Mouse (Mus musculus) olfactory bulb, adult 2 months (tissue): ENCODE data around the gene Tbc1d9. TPM values are rescaled to one million over a fixed set of nuclear protein-coding genes. Genes with fewer than 3 reads are reported as not detected.

ENCODE experiments used
- H3K27ac ChIP-seq: fragments of 200-500 bp; 2 replicates; pipeline ENCODE4 v1.5.1; 2012; ENCODE audit warnings: low read depth, low read length; ENCODE audit not compliant: insufficient read depth
- H3K4me1 ChIP-seq: fragments of 200-500 bp; 2 replicates; pipeline ENCODE4 v1.6.1; 2012; ENCODE audit warnings: low read length; ENCODE audit not compliant: control insufficient read depth, insufficient read depth
- H3K4me3 ChIP-seq: fragments of 200-500 bp; 2 replicates; pipeline ENCODE4 v1.5.1; 2012; ENCODE audit warnings: mild to moderate bottlenecking, low read depth, low read length, moderate library complexity; ENCODE audit not compliant: insufficient read depth
- CTCF ChIP-seq: fragments of 200-500 bp; IDR thresholded peaks from 2 replicates; pipeline ENCODE4 v1.5.1; 2012; ENCODE audit warnings: low read depth, mild to moderate bottlenecking, low read length, moderate library complexity; ENCODE audit not compliant: insufficient read depth
- POLR2A ChIP-seq: fragments of 200-500 bp; IDR thresholded peaks from 2 replicates; pipeline ENCODE4 v1.6.1; 2012; ENCODE audit warnings: mild to moderate bottlenecking, low read depth, low read length, moderate library complexity; ENCODE audit not compliant: insufficient read depth
- WGBS: fragments of 180-500 bp; shearing (Covaris S2); methylation state at CpG from one replicate; pipeline ENCODE4 v1.1.7; 2018; 5-methylcytosine and 5-hydroxymethylcytosine counted together
- polyA plus RNA-seq: library from polyadenylated mRNA; stranded (reverse); fragments of >200 nt; gene quantifications from 2 replicates; pipeline ENCODE4 v1.2.4, GENCODE M21; 2012; ENCODE audit warnings: low replicate concordance; ENCODE audit not compliant: missing spikeins, insufficient read depth, insufficient read length

Gene Tbc1d9
- polyA plus RNA-seq, 1 experiment, result 56.9 TPM

DNA sequence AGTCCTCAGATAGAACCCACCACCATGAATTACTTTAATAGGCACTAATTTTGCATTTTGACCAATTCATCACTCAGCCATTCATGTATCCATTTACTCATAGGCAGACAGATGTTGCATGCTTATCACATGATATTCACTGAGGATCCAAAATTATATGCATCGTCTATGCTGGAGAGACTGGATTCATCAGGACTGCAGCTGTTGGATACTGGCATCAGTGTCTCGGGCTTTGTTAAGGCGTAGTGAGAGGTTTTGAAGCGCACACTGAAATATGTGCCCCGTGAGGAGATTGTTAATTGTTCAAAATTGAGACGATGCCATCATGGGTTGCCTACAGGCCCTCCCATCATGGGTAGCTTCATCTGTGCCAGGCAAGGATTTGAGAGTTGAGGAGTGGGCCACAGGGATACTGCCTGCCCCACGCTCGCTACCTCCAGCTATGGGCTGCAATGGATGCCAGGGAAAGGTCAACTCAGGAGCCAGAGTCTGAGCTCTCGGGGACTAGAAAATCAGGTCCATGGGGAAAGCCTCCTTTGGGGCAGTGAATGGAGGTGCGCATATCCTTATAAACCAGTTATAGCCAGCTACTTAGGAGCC lies 22.3 kb downstream of the Tbc1d9 start:
- H3K4me3 ChIP-seq, result no peak overlapping the region
- WGBS, result 67% methylated on average over 10 of the region's 10 CpGs

DNA sequence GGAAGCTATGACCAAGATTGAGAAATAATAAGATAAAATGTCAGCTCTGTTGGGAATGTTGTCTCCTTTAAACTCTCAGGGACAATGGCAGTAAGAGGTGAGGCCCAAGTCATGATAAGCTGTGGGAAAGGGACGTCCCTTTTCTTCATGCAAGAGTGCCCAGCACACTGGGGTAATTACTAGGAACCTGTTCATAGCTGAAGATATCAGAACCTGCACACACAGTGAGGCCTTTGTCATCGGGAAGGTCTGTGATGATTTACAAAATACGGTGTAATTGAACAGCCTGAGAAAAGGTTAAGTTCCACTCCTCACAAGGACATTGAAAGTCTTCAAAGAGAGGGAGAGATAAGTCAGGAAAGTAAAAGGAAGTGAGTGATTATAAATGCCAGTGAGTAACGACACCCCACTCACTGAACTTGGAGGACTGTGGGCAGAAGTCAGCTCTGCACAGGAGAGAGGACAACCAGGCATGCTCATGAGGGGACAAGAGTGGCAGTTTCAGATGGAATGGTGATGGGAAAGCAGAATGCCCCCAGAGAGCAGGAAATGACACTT lies 24.5 kb downstream of the Tbc1d9 start:
- no peak for TF ChIP-seq CTCF
- no peak for TF ChIP-seq POLR2A
- H3K27ac ChIP-seq, result no peak overlapping the region
- no peak overlapping the region for H3K4me3 ChIP-seq
- peaks cover 8% of the 10 kb centered on the region for H3K4me1 ChIP-seq
- 74% methylated on average over 4 of the region's 4 CpGs for WGBS

More for the DNA sequence above, 22.3 kb downstream of the Tbc1d9 start:
- Histone ChIP-seq H3K4me1 (peaks cover 13% of the 10 kb centered on the region), H3K27ac (no peak overlapping the region)
- TF ChIP-seq POLR2A, result no peak
- no peak for TF ChIP-seq CTCF

DNA sequence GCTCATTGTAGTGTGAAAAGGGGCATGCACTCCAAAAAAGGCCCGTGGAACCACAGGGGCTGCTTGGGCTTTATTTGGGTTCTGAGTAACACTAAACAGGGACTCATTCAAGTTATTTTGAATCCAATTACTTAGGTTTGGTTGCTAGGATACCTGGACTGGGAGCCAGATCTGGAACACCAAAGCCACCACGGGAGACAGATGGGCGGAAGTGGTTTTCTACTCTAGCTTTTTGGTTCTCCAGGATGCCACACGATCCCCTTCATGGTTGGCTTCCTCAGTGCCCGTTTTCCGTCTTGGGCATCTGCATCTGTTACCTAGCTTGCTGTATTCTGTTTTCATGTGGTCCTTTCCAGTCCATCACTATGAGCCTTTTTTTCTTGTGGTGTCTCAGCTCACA lies 30.9 kb downstream of the Tbc1d9 start:
- peaks cover 32% of the 10 kb centered on the region for H3K4me1 ChIP-seq
- peak overlapping the region; percentile 73 for H3K27ac ChIP-seq
- no peak overlapping the region for H3K4me3 ChIP-seq
- TF ChIP-seq CTCF (no peak), POLR2A (no peak)
- 24% methylated on average over 6 of the region's 6 CpGs for WGBS

DNA sequence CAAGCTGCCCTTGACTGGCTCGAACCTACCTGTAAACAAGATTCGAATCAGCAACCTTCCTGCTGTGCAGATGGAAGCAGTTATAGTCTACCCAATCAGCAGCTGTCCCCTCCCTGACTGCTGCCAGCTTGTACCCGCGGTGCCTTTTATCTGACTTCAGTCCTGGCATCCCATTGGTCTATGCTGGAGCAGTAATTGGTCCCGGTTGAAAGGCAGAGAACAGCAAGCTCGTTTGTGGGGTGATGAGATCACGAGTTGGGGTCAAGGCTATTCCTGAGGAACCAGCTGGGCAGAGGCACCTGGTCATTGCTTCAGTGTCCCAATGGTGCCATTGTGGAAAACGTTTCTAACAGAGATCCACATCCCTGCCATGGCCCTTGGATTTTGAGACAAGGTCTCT lies 34.6 kb downstream of the Tbc1d9 start:
- no peak overlapping the region for H3K4me3 ChIP-seq
- peak overlapping the region; percentile 92 for H3K27ac ChIP-seq
- WGBS, result 39% methylated on average over 8 of the region's 8 CpGs
- peaks cover 38% of the 10 kb centered on the region for H3K4me1 ChIP-seq
- TF ChIP-seq POLR2A, result no peak
- no peak for TF ChIP-seq CTCF

DNA sequence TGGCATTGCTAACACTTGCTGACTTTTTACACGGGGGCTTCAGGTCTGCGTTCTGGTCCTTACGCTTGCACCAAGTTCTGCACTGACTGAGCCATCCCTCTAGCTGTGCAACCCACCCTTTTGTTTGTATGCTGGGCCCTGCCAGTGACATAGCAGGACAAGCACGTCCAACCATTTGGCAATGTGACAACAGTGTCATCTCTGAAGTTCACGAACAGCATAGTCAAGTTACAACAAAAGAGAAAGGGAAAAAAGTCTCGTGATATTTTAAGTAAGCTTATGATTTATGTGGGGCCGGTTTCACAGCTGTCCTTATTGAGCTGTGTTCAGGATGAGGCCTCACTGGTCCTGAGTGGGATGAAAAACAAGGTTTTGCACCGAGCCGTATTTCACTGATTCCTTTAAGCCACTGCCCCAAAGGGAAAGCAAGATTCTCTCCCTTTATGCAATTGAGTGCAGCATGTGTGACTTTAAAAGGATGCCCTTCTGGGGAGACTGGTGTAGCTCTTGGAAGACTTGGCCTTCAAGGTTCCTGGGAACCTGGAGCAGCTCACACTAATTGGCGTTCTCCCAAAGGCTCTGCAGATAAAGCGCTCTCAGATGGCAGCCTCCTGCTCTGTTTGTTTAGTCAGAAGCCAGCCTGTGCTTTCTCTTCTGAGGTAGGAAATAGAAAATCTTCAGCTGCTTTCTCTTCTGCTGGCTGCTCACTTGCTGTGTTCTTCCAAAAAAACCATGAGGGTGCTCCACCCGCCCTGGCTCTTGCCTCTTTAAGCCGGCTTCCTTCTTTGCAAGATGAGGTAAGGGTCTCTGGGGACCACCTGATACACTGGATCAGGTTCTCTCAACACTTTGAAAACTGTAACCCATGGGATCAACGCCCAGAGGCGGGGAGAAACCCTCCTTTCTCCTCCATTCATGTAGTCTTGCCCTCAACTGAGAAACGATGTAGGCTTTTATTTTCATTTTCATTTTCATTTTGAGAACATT lies 35.3 kb downstream of the Tbc1d9 start:
- Histone ChIP-seq H3K4me1 (peaks cover 36% of the 10 kb centered on the region), H3K4me3 (0 out of 2 replicates have a peak overlapping the region, but pooled peaks have one; percentile 2), H3K27ac (peak overlapping the region; percentile 92)
- TF ChIP-seq POLR2A (no peak), CTCF (no peak)
- 32% methylated on average over 16 of the region's 16 CpGs for WGBS

DNA sequence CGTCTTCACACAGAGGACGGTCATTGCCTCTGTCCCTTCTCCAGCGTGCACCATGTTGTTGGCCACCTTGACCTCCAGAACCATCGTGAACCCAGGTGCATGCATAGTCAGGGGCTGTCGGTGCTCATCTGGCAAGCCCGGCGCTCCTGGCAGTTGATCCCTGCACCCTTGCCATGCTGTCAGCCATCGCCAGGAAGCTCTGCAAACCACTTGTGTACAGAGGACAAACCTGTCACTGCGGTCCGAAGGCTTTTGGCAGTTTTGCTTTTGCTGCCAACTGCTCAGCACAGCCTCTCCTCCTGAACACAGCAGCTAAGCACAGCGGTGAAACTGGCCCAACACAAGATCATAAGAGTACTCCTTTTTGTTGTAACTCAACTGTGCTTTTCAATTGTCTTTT lies 37.8 kb downstream of the Tbc1d9 start:
- peaks cover 27% of the 10 kb centered on the region for H3K4me1 ChIP-seq
- no peak overlapping the region for H3K4me3 ChIP-seq
- H3K27ac ChIP-seq, result peak overlapping the region; percentile 16
- 69% methylated on average over 11 of the region's 11 CpGs for WGBS
- TF ChIP-seq POLR2A (no peak), CTCF (no peak)

DNA sequence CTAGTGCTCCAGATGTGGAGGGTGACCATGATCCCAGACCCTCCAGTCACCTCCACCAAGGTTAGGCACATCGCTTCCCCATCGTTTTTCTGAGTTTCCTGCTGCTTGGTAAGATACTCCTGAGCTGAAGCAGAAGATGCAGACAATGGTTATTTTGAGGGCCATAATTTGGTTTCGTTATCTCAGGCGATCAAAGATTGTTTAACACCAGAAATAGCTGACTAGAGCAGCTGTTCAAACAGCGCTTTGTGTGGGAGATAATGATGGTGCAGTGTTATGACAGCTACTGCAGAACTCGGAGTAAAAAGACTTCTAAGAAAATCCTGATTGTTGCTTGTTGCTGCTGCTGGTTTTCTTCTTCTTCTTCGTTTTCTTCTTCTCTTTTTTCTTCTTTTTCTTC lies 40.8 kb downstream of the Tbc1d9 start:
- Histone ChIP-seq H3K4me3 (no peak overlapping the region), H3K27ac (peak overlapping the region; percentile 75), H3K4me1 (peaks cover 28% of the 10 kb centered on the region)
- TF ChIP-seq POLR2A (no peak), CTCF (no peak)
- WGBS, result 12% methylated on average over 7 of the region's 7 CpGs

DNA sequence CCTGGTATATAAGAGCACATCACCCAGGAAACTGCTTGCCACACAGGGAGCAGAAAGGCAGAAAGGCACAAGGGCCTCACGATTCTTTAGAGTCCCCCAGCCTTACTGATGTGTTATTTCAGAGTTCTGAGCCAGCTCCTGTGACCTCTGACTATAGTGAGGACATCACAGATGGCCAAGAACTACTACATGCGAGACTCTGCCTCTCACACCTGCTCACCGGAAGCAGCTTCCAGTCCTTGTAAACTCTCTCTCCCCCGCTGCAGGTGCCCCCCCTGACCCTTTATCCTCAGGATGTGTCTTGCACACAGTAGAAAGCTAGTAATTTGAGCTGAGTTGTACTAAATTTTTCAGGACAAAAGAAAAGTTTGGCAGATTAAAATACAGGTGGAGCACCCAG lies 44.4 kb downstream of the Tbc1d9 start:
- peak overlapping the region; percentile 87 for H3K27ac ChIP-seq
- no peak overlapping the region for H3K4me3 ChIP-seq
- H3K4me1 ChIP-seq, result peaks cover 24% of the 10 kb centered on the region
- no peak for TF ChIP-seq POLR2A
- no peak for TF ChIP-seq CTCF
- 41% methylated on average over 4 of the region's 4 CpGs for WGBS

DNA sequence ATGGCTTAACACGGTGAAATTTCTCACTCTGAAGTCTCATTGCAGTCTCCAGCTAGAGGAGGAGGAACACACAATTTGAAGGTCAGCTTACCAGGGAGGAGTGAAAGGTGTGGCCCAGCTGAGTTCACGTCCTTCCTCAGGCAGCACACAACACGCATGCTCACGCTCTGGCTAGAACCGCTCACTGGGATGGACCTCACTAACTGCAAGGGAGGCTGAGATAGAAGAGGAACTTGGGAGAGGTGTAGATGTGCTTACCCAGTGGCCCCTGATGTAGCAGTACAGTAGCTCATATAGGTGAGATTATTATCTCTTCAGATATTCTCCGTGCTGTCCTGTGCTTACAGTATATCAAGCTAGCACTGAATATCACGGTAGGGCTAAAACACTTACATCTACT lies 45.5 kb downstream of the Tbc1d9 start:
- H3K4me3 ChIP-seq, result no peak overlapping the region
- peaks cover 21% of the 10 kb centered on the region for H3K4me1 ChIP-seq
- TF ChIP-seq CTCF (no peak), POLR2A (no peak)
- 86% methylated on average over 7 of the region's 7 CpGs for WGBS
- peak overlapping the region; percentile 87; the same call in 1 of the 2 replicates for H3K27ac ChIP-seq
